Mouse (Mus musculus) layer of hippocampus, postnatal 14 days (tissue): ENCODE measurements around the gene Polh. TPM values are rescaled to one million over a fixed set of nuclear protein-coding genes. Genes with fewer than 3 reads are reported as not detected.

Experiments used
- DNase-seq, 2 experiments: peaks; one replicate each; pipeline ENCODE4 v3.0.0; 2021 to 2022; ENCODE audit warnings: low spot score in 2 of 2, mixed read lengths in 1 of 2
- long read RNA-seq, 2 experiments: library from polyadenylated mRNA; stranded (forward); transcript quantifications; one replicate each; pipeline ENCODE4 v2.0.0; 2021
- total RNA-seq, 2 experiments: library from RNA; stranded (reverse); gene quantifications; 2 replicates each; pipeline ENCODE4 v1.2.3; 2021

Polh gene
- total RNA-seq = 1 to 10 TPM; 6.2 to 6.9 TPM
- long read RNA-seq, experiment 1, partial matches to known transcripts = 0 of 2 reads
- long read RNA-seq, experiment 1, other reads (novel, unspliced or antisense) = 1 of 2 reads
- long read RNA-seq, experiment 2, partial matches to known transcripts = 1 of 5 reads
- long read RNA-seq, experiment 2, other reads (novel, unspliced or antisense) = 0 of 5 reads

DNA sequence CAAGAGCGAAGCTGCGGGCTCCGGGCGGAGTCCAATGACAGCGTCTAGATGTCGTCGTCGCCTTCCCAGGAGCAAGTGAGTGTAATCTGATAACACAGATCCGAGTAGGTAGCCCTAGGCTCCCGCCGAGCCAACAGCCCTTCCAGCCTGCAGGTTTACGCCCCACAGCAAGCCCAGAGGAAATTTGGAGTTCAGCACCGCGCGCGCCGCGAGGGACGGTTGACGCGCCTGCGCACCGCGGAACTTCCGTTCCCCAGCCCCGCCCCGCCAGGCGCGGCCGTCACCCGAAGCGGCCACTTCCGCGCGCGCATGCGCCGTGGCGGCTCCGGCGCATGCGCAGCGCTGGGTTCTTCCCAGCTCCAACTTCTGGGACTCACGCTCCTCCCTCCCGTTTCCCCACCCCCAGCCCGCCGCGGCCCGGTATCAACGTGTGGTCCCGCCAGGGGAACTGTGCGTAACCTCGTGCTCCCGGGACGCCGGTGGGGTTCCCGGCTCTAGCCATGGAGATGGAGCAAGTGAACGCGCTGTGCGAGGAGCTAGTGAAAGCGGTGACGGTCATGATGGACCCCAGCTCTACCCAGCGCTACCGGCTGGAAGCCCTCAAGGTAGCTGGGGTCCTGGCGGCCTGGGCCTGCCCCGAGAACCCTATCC lies at the start of gene Polh, which contains the start of gene Xpo5:
Polh (minus strand) TSS at position 225 of the 651 bp plus-strand sequence.
Xpo5 (plus strand) TSS at position 362 of the 651 bp plus-strand sequence.
- peak; percentile 91 to 95 for DNase-seq

GRCm38 (mm10) chr17:46251174-46251573 lies 48.7 kb upstream of the Polh start:
- DNase-seq = no peak

DNA sequence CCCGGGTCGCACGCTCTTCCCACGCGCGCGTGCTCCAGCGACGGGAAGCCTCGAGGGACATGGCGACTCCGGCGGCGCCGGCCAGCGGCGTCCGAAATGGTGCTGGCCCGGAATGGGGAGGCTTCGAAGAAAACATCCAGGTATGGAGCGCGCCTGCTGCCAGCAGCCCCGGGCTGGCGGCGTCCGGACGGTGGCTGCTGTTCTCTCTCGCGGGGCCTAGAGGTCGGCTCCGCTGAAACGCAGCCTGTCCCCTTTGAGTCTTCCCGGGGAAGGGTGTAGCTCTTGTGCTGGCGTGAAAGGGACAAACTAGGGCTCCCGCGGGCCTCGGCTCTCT lies 45.7 kb upstream of the Polh start:
- no peak for DNase-seq

DNA sequence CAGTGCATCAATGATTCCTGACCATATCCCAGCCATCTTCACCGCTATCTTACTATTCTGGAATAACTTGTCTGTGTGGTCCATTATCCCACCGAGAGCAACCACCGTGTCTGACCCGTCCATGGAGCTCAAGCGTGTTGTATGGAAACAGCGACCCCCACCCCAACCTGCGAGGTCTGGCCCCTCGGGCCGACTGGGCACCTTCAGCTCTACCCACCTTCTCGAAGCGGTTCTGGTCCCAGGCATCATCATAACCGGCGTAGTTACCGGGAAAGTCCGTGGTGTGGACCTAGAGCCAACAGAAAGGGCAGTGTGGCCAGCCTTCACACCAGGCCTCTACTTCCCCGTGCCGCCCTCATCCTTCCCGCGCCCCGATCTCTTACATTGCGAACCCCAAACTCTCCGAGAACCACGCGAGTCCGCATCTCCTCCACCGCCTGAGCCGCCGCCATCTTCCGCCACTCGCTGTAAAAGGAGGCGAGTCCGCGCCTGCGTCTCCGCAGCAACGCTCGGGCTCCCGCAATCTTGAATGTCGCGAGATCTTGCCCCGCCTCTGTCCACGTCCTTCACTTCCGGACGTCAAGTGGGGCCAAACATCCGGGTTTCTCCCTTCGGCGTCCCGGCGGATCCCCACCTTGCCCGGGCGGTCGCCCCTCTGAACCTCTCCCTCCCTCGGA lies 45.2 kb upstream of the Polh start, which contains the start of the genes Polr1c and Yipf3:
Polr1c (minus strand) TSS at position 543 of the 677 bp plus-strand sequence.
Yipf3 (plus strand) TSS at position 569 of the 677 bp plus-strand sequence.
- DNase-seq = peak; percentile 93 to 96

- no peak for DNase-seq
Observed at GRCm38 (mm10) chr17:46244579-46244978, 42.1 kb upstream of the Polh start.

- DNase-seq = no peak
Observed at GRCm38 (mm10) chr17:46243624-46244023, 41.2 kb upstream of the Polh start.

- no peak for DNase-seq
Observed at GRCm38 (mm10) chr17:46242993-46243392, 40.5 kb upstream of the Polh start.

DNA sequence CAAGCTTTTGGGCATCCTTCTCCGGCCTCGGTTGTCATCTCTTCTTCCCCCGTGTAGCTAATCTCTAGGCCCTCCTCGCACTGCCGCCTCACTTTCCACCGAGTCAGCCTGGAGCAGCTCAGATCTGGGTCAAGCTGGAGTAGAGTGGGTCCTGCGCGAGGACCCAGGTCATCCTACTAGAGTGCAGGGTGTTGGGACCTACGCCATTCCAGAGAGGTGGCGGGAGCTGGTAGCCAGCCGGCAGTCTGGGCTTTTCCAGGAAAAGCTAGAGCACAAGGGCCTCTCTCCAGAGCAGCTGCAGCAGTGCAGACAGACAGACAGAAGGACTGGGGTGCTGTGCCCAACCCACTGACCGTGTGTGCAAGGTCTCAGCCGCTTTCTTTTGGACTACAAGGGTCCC lies 39.8 kb upstream of the Polh start:
- DNase-seq = no peak

DNA sequence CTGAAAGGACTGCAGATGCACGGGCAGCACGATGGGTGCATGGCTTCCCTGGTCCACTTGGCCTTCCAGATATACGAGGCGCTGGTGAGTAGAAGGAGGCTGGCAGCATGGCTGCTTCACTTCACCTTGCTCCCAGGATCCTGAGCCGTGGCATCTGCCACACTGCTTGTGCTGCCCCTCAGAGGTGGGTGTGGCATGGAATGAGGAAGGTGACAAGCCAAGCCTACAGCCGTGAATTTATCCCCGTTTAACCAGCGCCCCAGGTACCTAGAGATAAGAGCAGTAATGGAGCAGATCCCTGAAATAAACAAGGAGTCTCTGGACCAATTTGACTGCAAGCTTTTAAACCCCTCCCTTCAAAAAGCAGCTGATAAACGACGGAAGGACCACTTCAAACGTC lies 39.0 kb upstream of the Polh start:
- no peak for DNase-seq

DNA sequence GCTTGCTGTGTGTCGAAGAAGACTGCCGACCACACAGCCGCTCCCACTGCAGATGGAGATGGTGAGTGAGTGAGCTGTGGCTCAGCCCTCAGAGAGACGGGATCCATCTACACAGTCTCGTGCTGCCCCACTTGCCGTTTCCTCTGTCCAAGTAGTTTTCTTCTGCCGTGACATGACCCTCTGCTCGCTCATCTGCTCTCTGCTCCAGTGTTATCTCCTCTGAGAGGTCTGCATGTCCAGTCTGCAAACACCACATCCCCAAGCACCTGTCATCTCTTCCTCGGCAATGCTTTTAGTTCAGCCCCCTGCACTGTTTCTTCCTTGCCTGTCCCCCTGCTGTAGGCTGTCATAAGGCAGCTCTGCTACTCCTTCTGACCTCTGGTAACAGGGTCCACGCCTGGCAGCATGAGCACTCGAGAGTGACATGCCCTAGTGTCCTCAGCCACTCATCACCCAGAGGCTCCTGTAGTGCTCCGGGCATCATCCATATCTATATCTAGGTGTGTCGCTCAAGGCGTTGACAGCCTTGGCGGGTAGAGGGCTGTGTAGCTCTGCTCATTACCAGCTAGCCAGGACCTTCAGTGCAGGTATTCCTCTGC lies 37.2 kb upstream of the Polh start:
- no peak for DNase-seq

- DNase-seq = no peak
Observed at GRCm38 (mm10) chr17:46237480-46237879, 35.0 kb upstream of the Polh start.

GRCm38 (mm10) chr17:46237079-46237478 lies 34.6 kb upstream of the Polh start:
- DNase-seq = no peak

GRCm38 (mm10) chr17:46236067-46236466 lies 33.6 kb upstream of the Polh start:
- no peak for DNase-seq

GRCm38 (mm10) chr17:46227576-46227975 lies 25.1 kb upstream of the Polh start:
- no peak for DNase-seq

GRCm38 (mm10) chr17:46221601-46222000 lies 19.2 kb upstream of the Polh start:
- no peak for DNase-seq

DNA sequence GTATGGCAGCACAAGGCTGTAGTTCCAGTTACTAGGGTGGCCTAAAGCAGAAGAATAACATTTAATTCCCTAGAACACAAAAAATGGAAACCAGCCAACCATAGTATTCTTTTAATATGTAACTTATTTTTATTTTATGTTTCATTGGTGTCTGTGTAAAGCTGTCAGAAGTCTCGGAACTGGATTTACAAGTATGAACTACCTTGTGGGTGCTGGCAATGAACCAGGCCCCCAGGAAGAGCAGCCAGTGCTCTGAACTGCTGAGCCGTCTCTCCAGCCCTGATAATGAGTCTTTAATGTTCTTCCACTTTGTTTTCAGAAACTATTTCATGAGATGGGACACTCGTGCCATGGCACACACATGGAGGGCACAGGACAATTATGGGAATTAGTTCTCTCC lies 8.1 kb upstream of the Polh start:
- no peak for DNase-seq

GRCm38 (mm10) chr17:46206676-46207075 lies 4.2 kb upstream of the Polh start:
- no peak for DNase-seq

DNA sequence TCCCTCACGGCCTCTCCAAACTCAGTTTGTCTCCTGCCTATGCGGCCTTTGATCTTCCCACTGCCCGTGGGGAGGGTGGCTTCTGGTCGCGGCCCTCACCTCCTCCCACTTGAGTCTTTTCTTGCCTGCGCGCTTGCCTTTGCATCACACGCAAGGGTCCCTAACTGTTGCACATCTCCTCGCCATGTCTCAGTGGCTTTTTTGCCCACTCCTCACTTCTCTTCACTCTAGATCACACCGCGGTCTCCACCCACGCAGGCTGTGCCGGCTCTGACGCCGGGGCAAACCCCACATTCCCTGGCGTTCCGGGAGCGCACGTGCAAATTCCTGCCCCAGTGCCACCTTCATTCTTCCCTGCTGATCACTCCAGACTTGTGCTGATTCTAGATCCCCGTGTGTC lies 633 bp upstream of the Polh start:
- DNase-seq = no peak

DNA sequence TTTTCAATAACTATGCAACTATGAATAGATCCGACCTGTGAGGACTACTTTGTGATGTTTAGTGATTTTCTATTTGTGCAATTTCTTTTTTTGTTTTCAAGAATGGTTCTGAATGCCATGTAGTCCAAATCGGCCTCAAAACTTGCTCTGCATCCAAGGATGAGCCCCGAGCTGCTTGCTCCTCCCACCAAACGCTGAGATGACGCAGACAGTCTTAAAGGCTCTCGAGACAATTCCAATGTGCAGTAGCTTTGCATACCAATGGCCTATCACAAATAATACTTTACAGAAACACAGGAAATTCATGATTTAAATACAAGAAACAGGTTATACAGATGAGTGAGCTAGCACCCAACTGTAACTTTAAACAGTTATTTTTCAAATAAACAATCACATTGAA lies 1.3 kb downstream of the Polh start:
- DNase-seq = no peak

GRCm38 (mm10) chr17:46188829-46189228 lies 13.6 kb downstream of the Polh start:
- no peak for DNase-seq

- DNase-seq = no peak
Observed at GRCm38 (mm10) chr17:46182273-46182672, 20.2 kb downstream of the Polh start.

DNA sequence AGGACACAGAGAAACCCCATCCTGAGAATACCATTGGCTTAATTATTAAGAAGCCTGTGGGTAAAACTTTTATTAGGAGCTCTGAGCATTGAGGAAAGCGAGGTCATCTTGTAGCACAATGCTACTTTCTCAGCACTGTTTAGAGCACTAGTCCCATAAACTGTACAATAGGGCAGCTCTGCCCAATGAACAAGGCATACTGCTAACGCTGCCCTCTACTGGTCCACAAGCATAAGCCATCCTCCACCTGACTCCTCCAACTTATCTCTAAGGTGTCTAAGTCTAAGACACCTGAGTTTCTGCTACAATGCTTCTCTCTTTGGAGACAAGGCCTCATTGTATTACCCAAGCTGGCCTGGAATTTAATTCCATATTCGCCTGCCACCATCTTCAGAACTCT lies 31.9 kb downstream of the Polh start:
- DNase-seq = no peak
